Mouse (Mus musculus) kidney, embryonic 15.5 days (tissue): ENCODE results near the gene Lsr. TPM values are rescaled to one million over a fixed set of nuclear protein-coding genes. Genes with fewer than 3 reads are reported as not detected.

Source experiments
- ATAC-seq: fragments of 200-750 bp; cut with Nextera tagmentation; replicated peaks from 2 replicates; pipeline ENCODE4 v1.8.0; 2017; ENCODE audit warnings: moderate TSS enrichment; ENCODE audit not compliant: low FRiP score
- H3K27ac ChIP-seq: fragments of 300-500 bp; sonication (generic); 2 replicates; pipeline ENCODE4 v1.5.1; 2015; ENCODE audit warnings: mild to moderate bottlenecking, inconsistent platforms
- H3K27me3 ChIP-seq: fragments of 300-500 bp; sonication (generic); 2 replicates; pipeline ENCODE4 v1.6.1; 2015; ENCODE audit warnings: inconsistent platforms
- H3K36me3 ChIP-seq: fragments of 300-500 bp; sonication (generic); 2 replicates; pipeline ENCODE4 v1.6.1; 2015; ENCODE audit warnings: inconsistent platforms
- H3K4me1 ChIP-seq: fragments of 300-500 bp; sonication (generic); 2 replicates; pipeline ENCODE4 v1.6.1; 2015; ENCODE audit warnings: inconsistent platforms
- H3K4me2 ChIP-seq: fragments of 300-500 bp; sonication (generic); 2 replicates; pipeline ENCODE4 v1.6.1; 2015; ENCODE audit warnings: moderate library complexity, mild to moderate bottlenecking, inconsistent platforms
- H3K4me3 ChIP-seq: fragments of 300-500 bp; sonication (generic); replicated peaks from 2 replicates; pipeline ENCODE4 v1.5.1; 2015; ENCODE audit warnings: mild to moderate bottlenecking, inconsistent platforms
- H3K9ac ChIP-seq: fragments of 300-500 bp; sonication (generic); 2 replicates; pipeline ENCODE4 v1.6.1; 2015; ENCODE audit warnings: mild to moderate bottlenecking, inconsistent platforms
- H3K9me3 ChIP-seq: fragments of 300-500 bp; sonication (generic); replicated peaks from 2 replicates; pipeline ENCODE4 v1.6.1; 2016; ENCODE audit warnings: inconsistent platforms
- WGBS: fragments of 180-500 bp; shearing (Covaris S2); methylation state at CpG from one replicate; pipeline ENCODE4 v1.1.7; 2015; ENCODE audit warnings: mixed read lengths; 5-methylcytosine and 5-hydroxymethylcytosine counted together
- polyA plus RNA-seq: library from polyadenylated mRNA; unstranded; fragments of >200 nt; fragmentation: Nextera tagmentation; extraction: Ambion mirVana; gene quantifications from 2 replicates; pipeline ENCODE4 v1.2.1, GENCODE M21; 2015

The Lsr gene
- polyA plus RNA-seq, 1 experiment from 2014 or later, result 62.7 TPM

DNA sequence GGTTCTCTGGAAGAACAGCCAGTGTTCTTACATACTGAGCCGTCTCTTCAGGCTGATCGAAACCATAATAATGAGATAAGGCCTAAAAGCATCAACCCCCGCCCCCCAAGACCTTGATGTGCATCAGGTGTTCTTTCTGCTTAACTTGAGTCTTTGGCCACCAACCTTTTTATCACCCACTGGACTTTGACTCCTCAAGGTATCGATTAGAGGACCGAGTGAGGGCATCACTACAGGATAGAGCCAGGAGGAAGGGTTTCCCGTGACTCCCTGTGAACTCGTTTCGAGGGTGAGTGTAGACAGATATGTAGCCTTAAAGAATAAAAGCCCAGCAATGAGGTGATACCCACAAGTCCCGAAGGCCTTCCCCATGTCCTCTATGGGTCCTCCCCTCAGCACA lies 12.1 kb upstream of the Lsr start:
- H3K4me1 ChIP-seq, result no peaks in the 10 kb centered on the region
- WGBS, result 84% methylated on average over 9 of the region's 9 CpGs
- no peak overlapping the region for H3K4me2 ChIP-seq
- no peaks in the 10 kb centered on the region for H3K27me3 ChIP-seq
- no peak for ATAC-seq
- no peak overlapping the region for H3K4me3 ChIP-seq
- H3K27ac ChIP-seq, result no peak overlapping the region
- H3K9ac ChIP-seq, result no peak overlapping the region
- no peaks in the 10 kb centered on the region for H3K9me3 ChIP-seq
- no peaks in the 10 kb centered on the region for H3K36me3 ChIP-seq

DNA sequence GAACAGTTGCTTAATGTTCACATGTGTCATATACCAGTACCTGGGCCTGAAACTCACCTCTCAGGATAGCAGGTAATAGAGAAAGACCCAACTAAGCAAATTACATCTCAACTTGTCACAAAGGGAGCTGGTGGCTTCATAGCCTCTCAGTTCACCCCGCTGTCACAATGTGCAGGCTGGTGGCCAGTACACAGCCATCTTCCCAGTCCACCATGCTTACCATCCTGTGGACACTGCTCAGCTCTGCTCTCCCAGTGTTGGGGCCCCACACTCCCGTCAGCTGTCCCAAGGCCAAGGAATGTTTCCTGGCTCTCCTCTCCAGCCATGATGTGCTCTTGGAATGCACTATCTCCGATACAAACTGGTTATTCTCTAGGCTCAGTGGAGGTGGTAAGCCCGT lies 8.4 kb upstream of the Lsr start:
- no peaks in the 10 kb centered on the region for H3K4me1 ChIP-seq
- ATAC-seq, result no peak
- 0 out of 2 replicates have a peak, but pooled peaks cover 3% of the 10 kb centered on the region for H3K36me3 ChIP-seq
- no peak overlapping the region for H3K4me2 ChIP-seq
- no peak overlapping the region for H3K4me3 ChIP-seq
- no peaks in the 10 kb centered on the region for H3K9me3 ChIP-seq
- no peak overlapping the region for H3K9ac ChIP-seq
- H3K27ac ChIP-seq, result no peak overlapping the region
- H3K27me3 ChIP-seq, result no peaks in the 10 kb centered on the region
- 92% methylated on average over 4 of the region's 4 CpGs for WGBS

DNA sequence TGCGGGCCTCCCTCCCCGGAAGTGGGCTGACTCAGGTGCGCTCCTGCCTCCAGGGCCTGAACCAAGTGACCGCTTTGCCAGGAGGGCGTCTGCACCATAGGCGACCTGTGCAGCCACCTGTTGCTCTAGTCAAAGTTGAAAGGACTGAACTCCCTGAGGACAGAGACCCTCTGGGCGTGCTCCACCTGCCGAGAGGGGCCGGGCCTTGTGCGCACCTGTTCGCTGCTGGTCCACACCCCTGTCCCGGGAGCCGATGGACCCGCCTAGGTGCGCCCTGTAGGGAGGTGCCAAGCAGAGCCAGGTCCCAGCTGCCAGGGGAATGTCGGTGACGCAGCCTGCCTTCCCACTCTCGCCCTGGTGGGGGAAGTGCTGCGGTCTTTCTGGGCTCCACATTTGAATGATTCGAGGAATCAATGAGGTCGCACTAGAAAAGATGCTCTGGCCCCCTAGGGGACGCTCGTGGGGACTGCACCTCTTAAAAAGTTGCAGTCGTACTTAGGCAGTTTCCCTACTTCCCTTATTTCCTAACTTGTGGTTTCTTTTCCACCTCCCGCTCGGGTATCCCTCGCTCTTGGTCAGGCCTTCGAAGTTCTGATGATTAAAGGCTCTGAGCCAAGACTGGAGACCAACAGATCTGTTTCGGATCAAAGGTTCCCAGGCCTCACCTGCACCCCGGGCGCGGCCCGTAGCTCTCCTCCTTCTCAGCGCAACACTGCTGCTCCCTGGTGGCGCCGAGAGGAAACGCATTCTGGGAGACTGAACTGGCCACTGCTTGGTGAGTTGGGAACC lies 431 bp upstream of the Lsr start, which contains the start of gene Fam187b:
Gene Fam187b (plus strand): TSS at position 290 of the 789 bp plus-strand sequence.
- no peaks in the 10 kb centered on the region for H3K9me3 ChIP-seq
- H3K4me1 ChIP-seq, result peaks cover 22% of the 10 kb centered on the region; the same call in 1 of the 2 replicates
- H3K4me3 ChIP-seq, result peak within 1 kb of the TSS; percentile 56
- H3K27me3 ChIP-seq, result peaks cover 21% of the 10 kb centered on the region
- H3K27ac ChIP-seq, result peak within 1 kb of the TSS; percentile 90
- ATAC-seq, result peak; percentile 94
- peak within 1 kb of the TSS; percentile 65 for H3K4me2 ChIP-seq
- under 1% methylated on average over 37 of the region's 37 CpGs for WGBS
- H3K36me3 ChIP-seq, result peaks cover 5% of the 10 kb centered on the region; the same call in 1 of the 2 replicates
- H3K9ac ChIP-seq, result peak within 1 kb of the TSS; percentile 42

DNA sequence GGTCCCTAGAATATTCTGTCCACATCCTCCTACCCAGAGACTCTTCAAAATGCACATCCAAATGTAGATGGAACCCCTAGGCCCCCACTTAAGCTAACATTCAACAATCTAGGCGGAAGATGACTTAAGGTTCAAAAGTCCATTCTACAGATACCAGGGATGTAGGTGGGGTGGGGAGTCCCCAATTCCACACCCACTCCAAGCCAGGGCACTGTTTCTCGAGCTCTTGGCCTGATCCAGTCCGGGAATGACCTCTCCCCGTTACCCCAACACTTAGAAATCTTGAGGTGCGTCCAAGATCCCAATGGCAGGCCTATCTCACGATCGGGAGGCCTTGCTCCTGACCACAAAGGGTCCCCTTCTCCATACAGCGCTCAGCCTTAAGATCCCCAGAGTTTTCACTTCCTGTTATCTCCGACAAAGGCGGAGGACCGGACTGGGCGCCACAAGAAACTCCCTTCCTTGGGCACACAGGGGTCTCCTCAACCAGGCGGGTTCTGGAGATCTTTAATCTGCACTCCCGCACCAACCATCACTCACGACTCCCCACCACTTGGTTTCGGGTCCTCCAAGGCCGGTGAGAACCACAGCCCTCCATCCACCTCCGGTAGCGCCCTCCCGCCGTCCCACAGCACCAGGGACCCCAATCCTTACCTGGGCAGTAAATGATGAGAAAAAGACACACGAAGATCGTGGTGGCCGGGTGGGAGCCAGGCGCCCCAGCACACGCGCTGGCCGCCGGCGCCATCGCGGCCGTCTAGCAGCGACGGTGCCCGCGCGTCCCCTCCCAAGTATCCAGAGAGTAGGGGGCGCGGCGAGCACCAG lies 626 bp downstream of the Lsr start:
- H3K4me3 ChIP-seq, result peak overlapping the region; percentile 56
- peaks cover 22% of the 10 kb centered on the region; the same call in 1 of the 2 replicates for H3K4me1 ChIP-seq
- peak overlapping the region; percentile 90 for H3K27ac ChIP-seq
- peak overlapping the region; percentile 42 for H3K9ac ChIP-seq
- peak; percentile 47; the same call in 1 of the 2 replicates for ATAC-seq
- 3% methylated on average over 41 of the region's 41 CpGs for WGBS
- H3K4me2 ChIP-seq, result peak overlapping the region; percentile 65
- H3K9me3 ChIP-seq, result no peaks in the 10 kb centered on the region
- H3K36me3 ChIP-seq, result peaks cover 5% of the 10 kb centered on the region; the same call in 1 of the 2 replicates
- H3K27me3 ChIP-seq, result peaks cover 21% of the 10 kb centered on the region

DNA sequence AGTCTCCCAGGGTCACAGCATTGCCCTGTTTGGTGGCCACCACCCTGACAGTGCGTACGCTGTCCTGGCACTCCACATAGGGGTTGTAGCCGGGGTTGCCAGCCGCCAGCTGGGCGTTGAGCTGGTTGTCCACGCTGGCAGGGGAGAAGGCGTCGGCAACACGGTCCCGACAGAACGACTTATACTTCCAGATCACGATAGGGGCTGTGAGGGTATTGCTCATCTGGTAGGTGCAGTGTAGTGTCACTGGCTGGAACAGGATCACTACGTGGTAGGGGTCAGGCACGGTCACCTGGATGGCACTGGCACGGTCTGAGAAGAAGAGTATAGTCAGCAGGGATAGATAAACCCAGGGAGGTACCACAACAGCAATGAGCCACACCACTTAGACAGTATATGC lies 1.4 kb downstream of the Lsr start:
- ATAC-seq, result no peak
- Histone ChIP-seq H3K9me3 (no peaks in the 10 kb centered on the region), H3K4me3 (peak overlapping the region; percentile 56), H3K4me1 (peaks cover 22% of the 10 kb centered on the region; the same call in 1 of the 2 replicates), H3K9ac (0 out of 2 replicates have a peak overlapping the region, but pooled peaks have one; percentile 42), H3K27ac (no peak overlapping the region), H3K4me2 (peak overlapping the region; percentile 65), H3K27me3 (peaks cover 21% of the 10 kb centered on the region), H3K36me3 (peaks cover 5% of the 10 kb centered on the region; the same call in 1 of the 2 replicates)
- WGBS, result 86% methylated on average over 15 of the region's 15 CpGs

DNA sequence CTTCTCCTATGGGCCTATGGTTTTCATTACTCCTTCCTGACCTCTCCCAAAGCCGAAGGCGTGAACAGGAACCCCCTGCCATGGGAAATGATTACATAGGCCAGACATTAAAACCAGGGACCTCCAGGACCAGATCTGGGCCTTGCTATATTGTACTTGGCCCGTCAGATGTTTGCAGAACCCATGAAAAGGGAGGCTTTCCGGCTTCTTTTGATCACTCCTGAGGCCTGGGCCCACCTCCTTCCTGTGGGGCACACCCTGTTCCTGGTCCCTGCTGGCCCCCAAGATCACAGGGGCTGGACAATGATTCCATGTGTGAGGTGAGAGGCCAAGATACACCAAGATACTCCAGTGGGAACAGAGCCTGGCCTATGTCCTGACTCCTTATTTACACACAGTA lies 4.1 kb downstream of the Lsr start:
- no peak overlapping the region for H3K4me2 ChIP-seq
- H3K36me3 ChIP-seq, result peaks cover 11% of the 10 kb centered on the region; the same call in 1 of the 2 replicates
- 74% methylated on average over 4 of the region's 4 CpGs for WGBS
- H3K27me3 ChIP-seq, result peaks cover 21% of the 10 kb centered on the region
- H3K9me3 ChIP-seq, result no peaks in the 10 kb centered on the region
- no peak overlapping the region for H3K27ac ChIP-seq
- no peak overlapping the region for H3K9ac ChIP-seq
- H3K4me3 ChIP-seq, result no peak overlapping the region
- peaks cover 19% of the 10 kb centered on the region; the same call in 1 of the 2 replicates for H3K4me1 ChIP-seq
- no peak for ATAC-seq

DNA sequence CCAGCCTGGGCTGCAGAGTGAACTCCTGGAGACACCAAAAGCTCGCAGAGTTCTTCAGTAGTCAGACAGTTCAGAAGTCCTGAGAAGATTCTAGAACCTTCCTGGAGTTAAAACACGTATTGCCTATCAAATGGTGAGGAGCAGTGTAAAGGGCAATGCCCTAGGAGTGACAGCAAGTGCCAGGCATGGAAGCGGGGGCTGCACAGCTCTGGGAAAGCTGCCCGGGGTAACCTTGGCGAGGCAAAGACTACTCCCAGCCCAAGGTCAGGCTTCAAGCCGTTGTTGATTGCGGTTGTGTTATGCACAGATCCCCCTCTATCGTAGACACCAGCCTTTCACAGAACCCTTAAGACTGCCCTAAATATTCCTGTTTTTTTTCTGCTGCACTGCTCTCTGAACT lies 4.7 kb downstream of the Lsr start:
- Histone ChIP-seq H3K4me1 (peaks cover 18% of the 10 kb centered on the region; the same call in 1 of the 2 replicates), H3K4me3 (no peak overlapping the region), H3K9me3 (no peaks in the 10 kb centered on the region), H3K27ac (no peak overlapping the region), H3K4me2 (no peak overlapping the region), H3K9ac (no peak overlapping the region), H3K36me3 (peaks cover 11% of the 10 kb centered on the region; the same call in 1 of the 2 replicates), H3K27me3 (peaks cover 20% of the 10 kb centered on the region)
- ATAC-seq, result no peak
- 92% methylated on average over 8 of the region's 8 CpGs for WGBS

DNA sequence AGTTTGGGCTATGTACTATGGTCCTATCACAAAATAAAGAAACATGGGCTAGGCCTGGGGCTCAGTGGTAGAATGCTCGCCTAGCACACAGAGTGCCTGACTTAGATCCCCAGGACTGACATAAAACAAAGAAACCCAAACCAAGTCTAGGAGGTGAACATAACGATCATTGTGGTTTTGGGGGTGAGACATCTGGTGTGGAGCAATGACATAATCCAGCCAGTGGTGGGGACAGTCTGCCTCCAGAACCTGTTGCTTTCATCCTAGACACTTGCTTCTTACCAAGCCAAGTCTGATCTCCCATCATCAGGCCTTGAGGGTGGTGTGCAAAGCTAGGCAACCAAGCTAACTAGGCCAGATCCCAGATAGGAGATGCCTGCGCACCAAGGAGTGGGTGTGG lies 6.6 kb downstream of the Lsr start:
- Histone ChIP-seq H3K4me2 (no peak overlapping the region), H3K36me3 (peaks cover 20% of the 10 kb centered on the region), H3K4me1 (peaks cover 5% of the 10 kb centered on the region; the same call in 1 of the 2 replicates), H3K27ac (no peak overlapping the region), H3K9me3 (no peaks in the 10 kb centered on the region), H3K27me3 (peaks cover 1% of the 10 kb centered on the region; the same call in 1 of the 2 replicates), H3K4me3 (no peak overlapping the region), H3K9ac (no peak overlapping the region)
- no peak for ATAC-seq
- 76% methylated on average over 3 of the region's 3 CpGs for WGBS

DNA sequence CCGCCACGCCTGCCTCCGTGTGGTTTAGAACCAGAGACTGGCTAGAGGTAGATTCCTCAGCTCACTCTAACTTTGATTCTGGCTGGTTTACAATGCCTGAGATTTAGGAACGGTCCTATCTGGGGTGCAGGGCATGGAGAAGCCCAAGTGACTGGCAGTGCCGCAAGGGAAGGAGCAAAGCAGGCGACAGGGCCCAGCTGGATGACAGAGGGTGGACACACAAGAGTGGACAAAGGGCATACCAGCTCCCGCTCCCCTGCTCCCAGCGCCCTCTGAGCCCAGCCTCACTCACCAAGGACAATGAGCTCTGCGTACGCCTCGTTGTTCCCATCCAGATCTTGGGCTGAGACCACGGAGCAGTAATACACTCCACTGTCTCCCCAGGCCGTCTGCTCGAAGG lies 7.6 kb downstream of the Lsr start:
- Histone ChIP-seq H3K9ac (no peak overlapping the region), H3K4me2 (no peak overlapping the region), H3K36me3 (peaks cover 23% of the 10 kb centered on the region), H3K9me3 (no peaks in the 10 kb centered on the region), H3K27ac (no peak overlapping the region), H3K4me1 (0 out of 2 replicates have a peak, but pooled peaks cover 4% of the 10 kb centered on the region), H3K27me3 (no peaks in the 10 kb centered on the region), H3K4me3 (no peak overlapping the region)
- WGBS, result 74% methylated on average over 14 of the region's 14 CpGs
- no peak for ATAC-seq

DNA sequence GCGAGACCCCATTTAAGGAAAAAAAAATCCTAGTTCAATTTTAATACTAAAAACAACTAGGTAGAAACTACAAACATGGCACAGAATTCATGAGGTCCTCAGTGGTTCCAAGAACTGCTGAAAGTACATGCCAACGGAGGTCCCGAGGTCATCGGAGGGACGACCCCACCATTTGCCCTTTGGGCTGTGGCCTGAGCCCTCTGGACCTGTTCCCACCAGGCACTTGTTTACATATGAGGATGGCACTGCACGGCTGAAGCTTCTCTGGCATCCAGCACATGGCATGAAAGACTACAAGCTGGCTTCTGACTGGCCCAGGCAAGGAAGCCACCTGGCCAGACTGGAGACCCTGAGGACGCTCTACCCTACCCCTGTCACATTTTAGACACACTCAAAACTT lies 8.9 kb downstream of the Lsr start:
- Histone ChIP-seq H3K4me3 (no peak overlapping the region), H3K4me1 (0 out of 2 replicates have a peak, but pooled peaks cover 3% of the 10 kb centered on the region), H3K4me2 (no peak overlapping the region), H3K27me3 (no peaks in the 10 kb centered on the region), H3K9me3 (no peaks in the 10 kb centered on the region), H3K36me3 (peaks cover 30% of the 10 kb centered on the region), H3K9ac (no peak overlapping the region), H3K27ac (no peak overlapping the region)
- ATAC-seq, result no peak
- WGBS, result 78% methylated on average over 7 of the region's 7 CpGs

DNA sequence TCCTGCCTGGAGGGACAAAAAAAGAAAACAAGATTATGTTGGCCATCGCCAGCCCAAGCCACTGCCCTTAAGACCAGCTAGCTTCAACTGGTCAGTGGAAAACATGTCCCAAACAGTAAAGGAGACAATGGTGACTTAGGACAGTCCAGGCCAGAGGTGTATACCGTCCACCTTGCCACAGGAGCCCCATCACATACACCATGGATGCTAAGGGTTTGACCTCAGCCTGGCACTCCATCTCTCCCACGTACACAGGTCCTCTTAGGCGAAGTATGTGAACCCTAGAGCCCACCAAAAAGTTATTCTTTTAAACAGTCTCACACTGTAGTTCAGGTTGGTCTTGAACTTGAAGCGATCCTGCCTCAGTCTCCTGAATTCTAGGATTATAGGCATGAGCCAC lies 10.4 kb downstream of the Lsr start:
- Histone ChIP-seq H3K4me3 (no peak overlapping the region), H3K9me3 (no peaks in the 10 kb centered on the region), H3K27me3 (no peaks in the 10 kb centered on the region), H3K4me2 (no peak overlapping the region), H3K27ac (no peak overlapping the region), H3K4me1 (peaks cover 12% of the 10 kb centered on the region), H3K9ac (no peak overlapping the region), H3K36me3 (peaks cover 43% of the 10 kb centered on the region)
- ATAC-seq, result no peak
- 93% methylated on average over 5 of the region's 5 CpGs for WGBS
